Comparison of ENCODE assay signal across 15 mouse cellular contexts in the genomic region with DNA sequence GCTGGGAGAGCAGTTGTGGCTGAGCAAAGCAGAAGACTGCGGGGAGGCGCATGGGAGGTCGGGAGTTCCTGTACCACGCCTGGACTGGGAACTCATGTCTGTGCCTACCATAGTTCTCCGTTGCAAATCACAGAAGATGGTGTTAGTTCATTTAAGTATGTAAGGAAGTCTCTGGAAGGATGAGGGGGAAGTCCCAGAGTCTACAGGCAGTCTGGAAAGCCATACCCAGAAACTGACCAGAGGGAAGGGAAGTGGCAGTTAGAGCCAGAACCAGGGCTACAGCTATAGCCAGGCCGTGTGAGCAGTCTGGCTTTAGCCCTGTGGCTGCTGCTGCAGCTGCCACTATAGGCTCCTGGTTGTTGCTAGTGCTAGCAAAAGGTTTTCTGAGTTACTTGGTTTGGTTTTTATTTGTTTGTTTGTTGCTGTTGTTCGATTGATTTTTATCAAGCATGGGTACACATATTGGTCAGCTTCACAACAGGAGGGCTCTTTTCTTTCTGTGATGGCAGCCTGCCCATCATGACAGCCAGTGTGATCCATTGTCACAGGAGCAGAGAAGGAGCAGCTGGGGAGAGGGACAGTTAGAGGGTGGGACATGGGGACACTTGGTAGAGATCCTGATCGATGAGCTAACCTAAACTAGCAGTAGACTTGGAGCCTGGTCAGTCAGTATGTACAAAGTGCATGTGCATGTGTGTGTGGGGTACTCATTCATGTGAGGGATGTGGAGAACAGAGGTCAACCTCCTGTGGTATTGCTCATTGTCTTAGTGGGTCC. TPM values are rescaled to one million over a fixed set of nuclear protein-coding genes. Genes with fewer than 3 reads are reported as not detected.
DNase-seq lines count a peak whose midpoint lies in the region; ATAC-seq and TF ChIP-seq lines count a peak whose summit lies in the region.
"Had no signal": no experiment of that assay in that cellular context is flagged by ENCODE, and none has a peak within 500 bp of the region (broad histone marks: within the 10 kb centered on the region; RNA-seq: fewer than 3 reads in every experiment).

No protein-coding gene starts in this region.

- no peak for TF ChIP-seq CTCF in liver, embryonic 14.5 days (IDR thresholded peaks at IDR 0.05; ENCODE audit: low read depth)

- peaks cover 57% of the 10 kb centered on the region for H3K4me1 ChIP-seq in kidney, embryonic 15.5 days
- H3K4me1 ChIP-seq in kidney, embryonic 16.5 days (ENCODE audit: insufficient read depth, low read length): peaks cover 50% of the 10 kb centered on the region
- H3K4me1 ChIP-seq in embryonic facial prominence, embryonic 10.5 days: peaks cover 69% of the 10 kb centered on the region
- H3K4me1 ChIP-seq in liver, embryonic 14.5 days (replicated peaks; ENCODE audit: control insufficient read depth in 2 of 2, insufficient read depth in 2 of 2, low read length in 1 of 2): peaks cover 49 to 62% of the 10 kb centered on the region in 2 experiments

- H3K27ac ChIP-seq in kidney, embryonic 15.5 days: peak overlapping the region; percentile 95
- no peak overlapping the region for H3K27ac ChIP-seq in kidney, embryonic 16.5 days (ENCODE audit: low read length)
- H3K27ac ChIP-seq in embryonic facial prominence, embryonic 10.5 days (replicated peaks): peak overlapping the region; percentile 26
- 0 out of 2 replicates have a peak overlapping the region, but pooled peaks have one; percentile 6 for H3K27ac ChIP-seq in liver, embryonic 14.5 days
- H3K27ac ChIP-seq: embryonic facial prominence, embryonic 13.5 days; forebrain, embryonic 10.5 days; stomach, postnatal 0 days had no signal

- ATAC-seq in kidney, embryonic 15.5 days (replicated peaks; ENCODE audit: low FRiP score): no peak
- ATAC-seq in kidney, embryonic 16.5 days (ENCODE audit: low FRiP score, low TSS enrichment): no peak
- no peak for ATAC-seq in liver, embryonic 14.5 days (ENCODE audit: insufficient read depth)
- ATAC-seq: inflammation-experienced regulatory T-cells, adult 6 months had no signal

- no peak overlapping the region for H3K9ac ChIP-seq in kidney, embryonic 15.5 days
- H3K9ac ChIP-seq in kidney, embryonic 16.5 days (replicated peaks; ENCODE audit: low read length): no peak overlapping the region
- H3K9ac ChIP-seq in liver, embryonic 14.5 days (replicated peaks): no peak overlapping the region
- H3K9ac ChIP-seq: embryonic facial prominence, embryonic 13.5 days had no signal

- peaks cover 13% of the 10 kb centered on the region for H3K36me3 ChIP-seq in kidney, embryonic 15.5 days
- H3K36me3 ChIP-seq in kidney, embryonic 16.5 days (ENCODE audit: insufficient read depth, low read length): peaks cover 8% of the 10 kb centered on the region; the same call in 1 of the 2 replicates
- peaks cover 16% of the 10 kb centered on the region for H3K36me3 ChIP-seq in embryonic facial prominence, embryonic 10.5 days (replicated peaks)
- H3K36me3 ChIP-seq in liver, embryonic 14.5 days (replicated peaks; ENCODE audit: control insufficient read depth, insufficient read depth, low read depth): no peaks in the 10 kb centered on the region; the same call in 1 of the 2 replicates

- no peak overlapping the region for H3K4me3 ChIP-seq in kidney, embryonic 15.5 days (replicated peaks)
- no peak overlapping the region for H3K4me3 ChIP-seq in kidney, embryonic 16.5 days (ENCODE audit: low read length)
- no peak overlapping the region for H3K4me3 ChIP-seq in embryonic facial prominence, embryonic 10.5 days
- no peak overlapping the region for H3K4me3 ChIP-seq in liver, embryonic 14.5 days (ENCODE audit: insufficient read depth in 1 of 2, low read depth in 2 of 2, low read length in 2 of 2)
- H3K4me3 ChIP-seq: embryonic facial prominence, embryonic 13.5 days; forebrain, embryonic 10.5 days; megakaryocyte, embryonic 14.5 days had no signal

- no peaks in the 10 kb centered on the region for H3K27me3 ChIP-seq in kidney, embryonic 15.5 days
- H3K27me3 ChIP-seq in kidney, embryonic 16.5 days (ENCODE audit: insufficient read depth, low read length): no peaks in the 10 kb centered on the region
- H3K27me3 ChIP-seq in embryonic facial prominence, embryonic 10.5 days (replicated peaks; ENCODE audit: low read depth, poor library complexity, severe bottlenecking): no peaks in the 10 kb centered on the region
- no peaks in the 10 kb centered on the region for H3K27me3 ChIP-seq in liver, embryonic 14.5 days (ENCODE audit: control insufficient read depth, insufficient read depth, low read length)
- H3K27me3 ChIP-seq: embryonic facial prominence, embryonic 13.5 days; megakaryocyte, embryonic 14.5 days had no signal

- WGBS in kidney, embryonic 15.5 days: 77% methylated on average over 8 of the region's 8 CpGs
- WGBS in kidney, embryonic 16.5 days: 80% methylated on average over 8 of the region's 8 CpGs
- WGBS in embryonic facial prominence, embryonic 10.5 days: 79% methylated on average over 8 of the region's 8 CpGs
- WGBS in liver, embryonic 14.5 days (ENCODE audit: insufficient replicate concordance): 63% methylated on average over 8 of the region's 8 CpGs

- no peak for TF ChIP-seq EP300 in liver, embryonic 14.5 days (IDR thresholded peaks at IDR 0.05; ENCODE audit: low read depth)

- H3K9me3 ChIP-seq in kidney, embryonic 15.5 days (replicated peaks): no peaks in the 10 kb centered on the region
- 0 out of 2 replicates have a peak, but pooled peaks cover 4% of the 10 kb centered on the region for H3K9me3 ChIP-seq in kidney, embryonic 16.5 days (ENCODE audit: low read length)
- no peaks in the 10 kb centered on the region; the same call in 1 of the 2 replicates for H3K9me3 ChIP-seq in embryonic facial prominence, embryonic 10.5 days
- H3K9me3 ChIP-seq in liver, embryonic 14.5 days (ENCODE audit: control insufficient read depth, low read length): no peaks in the 10 kb centered on the region; the same call in none of the 2 replicates
- H3K9me3 ChIP-seq: embryonic facial prominence, embryonic 13.5 days; forebrain, embryonic 10.5 days had no signal

- no peak overlapping the region for H3K4me2 ChIP-seq in kidney, embryonic 15.5 days
- H3K4me2 ChIP-seq in kidney, embryonic 16.5 days (replicated peaks; ENCODE audit: low read depth, low read length): no peak overlapping the region
- no peak overlapping the region for H3K4me2 ChIP-seq in liver, embryonic 14.5 days (ENCODE audit: low read depth)
- H3K4me2 ChIP-seq: embryonic facial prominence, embryonic 13.5 days had no signal

- peak; percentile 27 to 31 for DNase-seq in cerebellum, postnatal 10 days
- DNase-seq in cerebellum, postnatal 36 days: no peak
- DNase-seq in embryonic facial prominence, embryonic 10.5 days (ENCODE audit: low spot score): no peak
- no peak for DNase-seq in liver, embryonic 14.5 days (ENCODE audit: low read depth in 3 of 3, low spot score in 3 of 3)
- DNase-seq in adrenal gland, adult 18-20 months (ENCODE audit: low spot score in 2 of 2): no peak
- DNase-seq in thymus, postnatal 4 days: no peak
- DNase-seq: gastrocnemius, postnatal 25 days; thymus, postnatal 36 days had no signal

RNA-seq across cellular contexts. Expression of a gene that starts 29.8 kb away (rescaled TPM):
- polyA plus RNA-seq in kidney, embryonic 15.5 days (2015; fragmentation: Nextera tagmentation; extraction: Ambion mirVana): 66.0 and 71.5 TPM in 2 replicates
- polyA plus RNA-seq in kidney, embryonic 16.5 days (2015; fragmentation: Nextera tagmentation; extraction: Ambion mirVana): 79.2 and 81.3 TPM in 2 replicates
- 40.4 and 48.1 TPM in 2 replicates for polyA plus RNA-seq in embryonic facial prominence, embryonic 10.5 days (2016; fragmentation: Nextera tagmentation; extraction: Ambion mirVana)
- polyA plus RNA-seq in liver, embryonic 14.5 days (2012; rRNA removed): 20.7 and 24.1 TPM in 2 replicates
- polyA plus RNA-seq in liver, embryonic 14.5 days (2014; fragmentation: Nextera tagmentation; extraction: Ambion mirVana): 28.1 and 33.5 TPM in 2 replicates
- total RNA-seq in adrenal gland, adult 18-20 months (2021): 100 to 1,000 TPM in 1 of 2 experiments, 10 to 100 TPM in 1; 81.9 to 153 TPM

Comparison
In these comparisons a context has a peak if more than half of its experiments do, and no peak if none do; other contexts are left out.
1. DNase-seq: peak in cerebellum, postnatal 10 days (2 of 2); none in cerebellum, postnatal 36 days (0 of 2), embryonic facial prominence, embryonic 10.5 days (single experiment), liver, embryonic 14.5 days (0 of 3), adrenal gland, adult 18-20 months (0 of 2) and thymus, postnatal 4 days (single experiment).